Mouse (Mus musculus): ENCODE results near the gene Znrf4. TPM values are rescaled to one million over a fixed set of nuclear protein-coding genes. Genes with fewer than 3 reads are reported as not detected.

Znrf4 gene
- polyA plus RNA-seq, 1 experiment from 2014 or later, result not detected

- Histone ChIP-seq H3K27ac (ENCODE audit: low read length) (no peak overlapping the region), H3K9me3 (ENCODE audit: control insufficient read depth, low read length) (no peaks in the 10 kb centered on the region), H3K4me3 (ENCODE audit: low read length) (no peak overlapping the region), H3K9ac (ENCODE audit: low read depth, low read length) (no peak overlapping the region), H3K36me3 (ENCODE audit: control insufficient read depth, insufficient read depth, low read length) (no peaks in the 10 kb centered on the region), H3K4me1 (ENCODE audit: control insufficient read depth, insufficient read depth, low read length) (peaks cover 45% of the 10 kb centered on the region), H3K27me3 (replicated peaks; ENCODE audit: control insufficient read depth, insufficient read depth, low read length) (no peaks in the 10 kb centered on the region; the same call in none of the 2 replicates), H3K4me2 (ENCODE audit: low read depth, low read length) (no peak overlapping the region)
- 62% methylated on average over 6 of the region's 6 CpGs for WGBS
- no peak for ATAC-seq
Measured at GRCm38 (mm10) chr17:56466747-56467146, 45.5 kb downstream of the Znrf4 start.

GRCm38 (mm10) chr17:56464817-56465216, 47.4 kb downstream of the Znrf4 start:
- H3K27me3 ChIP-seq (replicated peaks; ENCODE audit: control insufficient read depth, insufficient read depth, low read length), result no peaks in the 10 kb centered on the region
- no peaks in the 10 kb centered on the region for H3K36me3 ChIP-seq (ENCODE audit: control insufficient read depth, insufficient read depth, low read length)
- H3K4me1 ChIP-seq (ENCODE audit: control insufficient read depth, insufficient read depth, low read length), result peaks cover 39% of the 10 kb centered on the region
- H3K9me3 ChIP-seq (ENCODE audit: control insufficient read depth, low read length), result no peaks in the 10 kb centered on the region
- ATAC-seq, result no peak
- no peak overlapping the region for H3K27ac ChIP-seq (ENCODE audit: low read length)
- H3K4me3 ChIP-seq (ENCODE audit: low read length), result no peak overlapping the region
- 80% methylated on average over 7 of the region's 7 CpGs for WGBS
- no peak overlapping the region for H3K9ac ChIP-seq (ENCODE audit: low read depth, low read length)
- H3K4me2 ChIP-seq (ENCODE audit: low read depth, low read length), result no peak overlapping the region

GRCm38 (mm10) chr17:56464345-56464744, 47.9 kb downstream of the Znrf4 start:
- no peaks in the 10 kb centered on the region for H3K27me3 ChIP-seq (replicated peaks; ENCODE audit: control insufficient read depth, insufficient read depth, low read length)
- H3K4me1 ChIP-seq (ENCODE audit: control insufficient read depth, insufficient read depth, low read length), result peaks cover 37% of the 10 kb centered on the region
- no peak overlapping the region for H3K4me2 ChIP-seq (ENCODE audit: low read depth, low read length)
- H3K9ac ChIP-seq (ENCODE audit: low read depth, low read length), result no peak overlapping the region
- no peak overlapping the region for H3K4me3 ChIP-seq (ENCODE audit: low read length)
- WGBS, result 93% methylated on average over 2 of the region's 2 CpGs
- ATAC-seq, result no peak
- H3K27ac ChIP-seq (ENCODE audit: low read length), result no peak overlapping the region
- no peaks in the 10 kb centered on the region for H3K36me3 ChIP-seq (ENCODE audit: control insufficient read depth, insufficient read depth, low read length)
- H3K9me3 ChIP-seq (ENCODE audit: control insufficient read depth, low read length), result no peaks in the 10 kb centered on the region

DNA sequence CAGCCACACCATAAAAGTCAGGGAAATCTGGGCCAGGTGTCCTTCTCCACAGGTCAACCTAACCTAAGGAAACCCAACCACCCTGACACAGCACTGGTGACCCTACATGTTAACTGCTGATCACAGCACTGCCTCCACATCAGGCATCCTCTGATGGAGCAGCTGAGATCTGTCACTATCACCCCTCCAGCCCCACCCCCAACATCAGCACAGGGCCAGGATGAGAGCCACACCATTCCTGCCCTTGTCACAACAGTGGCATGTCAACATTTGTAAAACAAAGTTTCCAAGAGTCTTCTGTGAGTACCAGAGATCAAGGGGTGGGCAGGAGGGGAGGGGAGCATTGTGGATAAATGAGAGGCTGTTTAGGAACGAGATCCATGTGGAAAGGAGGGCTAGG, 48.7 kb downstream of the Znrf4 start:
- no peak overlapping the region; the same call in 1 of the 2 replicates for H3K4me3 ChIP-seq (ENCODE audit: low read length)

DNA sequence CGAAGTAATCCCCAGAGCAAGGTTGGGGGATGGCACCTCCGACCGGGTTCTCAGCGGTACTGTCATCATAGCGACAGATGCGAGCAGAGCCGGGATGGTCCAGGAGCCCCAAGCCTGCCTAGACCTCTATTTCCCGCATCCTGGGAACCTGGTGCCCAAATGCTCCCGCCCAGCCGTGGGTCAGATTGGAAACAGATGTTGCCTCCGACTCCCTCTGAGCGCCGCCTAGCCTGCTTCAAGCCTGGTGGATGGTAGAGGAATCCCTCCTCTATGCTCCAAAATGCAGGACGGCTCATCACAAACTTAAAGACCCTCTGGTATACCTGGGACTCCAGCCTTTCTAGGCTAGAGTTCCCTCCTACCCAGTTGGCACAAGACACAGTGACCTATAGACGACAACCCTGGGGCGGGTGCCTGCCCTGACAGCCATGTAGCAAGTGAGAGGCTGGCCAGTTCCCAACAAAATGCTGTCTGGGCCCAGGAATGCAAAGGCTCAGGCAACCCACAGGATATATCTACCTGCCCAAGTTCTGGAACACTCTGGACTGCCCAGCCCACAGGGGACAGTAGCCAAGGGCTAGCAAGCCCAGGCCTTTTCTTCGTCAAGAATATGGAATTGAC, 49.3 kb downstream of the Znrf4 start:
- H3K36me3 ChIP-seq (ENCODE audit: control insufficient read depth, insufficient read depth, low read length), result no peaks in the 10 kb centered on the region
- H3K27ac ChIP-seq (ENCODE audit: low read length), result peak overlapping the region; percentile 82
- H3K27me3 ChIP-seq (replicated peaks; ENCODE audit: control insufficient read depth, insufficient read depth, low read length), result no peaks in the 10 kb centered on the region
- H3K9ac ChIP-seq (ENCODE audit: low read depth, low read length), result peak overlapping the region; percentile 60
- H3K9me3 ChIP-seq (ENCODE audit: control insufficient read depth, low read length), result no peaks in the 10 kb centered on the region
- 5% methylated on average over 17 of the region's 17 CpGs for WGBS
- peaks cover 29% of the 10 kb centered on the region for H3K4me1 ChIP-seq (ENCODE audit: control insufficient read depth, insufficient read depth, low read length)
- peak overlapping the region; percentile 62 for H3K4me3 ChIP-seq (ENCODE audit: low read length)
- ATAC-seq, result no peak
- peak overlapping the region; percentile 85 for H3K4me2 ChIP-seq (ENCODE audit: low read depth, low read length)

More for the DNA sequence above, 48.7 kb downstream of the Znrf4 start:
- WGBS, result 28% methylated on average over 1 of the region's 1 CpGs
- no peaks in the 10 kb centered on the region for H3K27me3 ChIP-seq (replicated peaks; ENCODE audit: control insufficient read depth, insufficient read depth, low read length)
- H3K9me3 ChIP-seq (ENCODE audit: control insufficient read depth, low read length), result no peaks in the 10 kb centered on the region
- H3K36me3 ChIP-seq (ENCODE audit: control insufficient read depth, insufficient read depth, low read length), result no peaks in the 10 kb centered on the region
- ATAC-seq, result no peak
- peaks cover 30% of the 10 kb centered on the region for H3K4me1 ChIP-seq (ENCODE audit: control insufficient read depth, insufficient read depth, low read length)
- H3K9ac ChIP-seq (ENCODE audit: low read depth, low read length), result no peak overlapping the region
- no peak overlapping the region for H3K4me2 ChIP-seq (ENCODE audit: low read depth, low read length)
- no peak overlapping the region; the same call in 1 of the 2 replicates for H3K27ac ChIP-seq (ENCODE audit: low read length)

- Histone ChIP-seq H3K9ac (ENCODE audit: low read depth, low read length) (peak overlapping the region; percentile 78), H3K4me2 (ENCODE audit: low read depth, low read length) (peak overlapping the region; percentile 85), H3K4me1 (ENCODE audit: control insufficient read depth, insufficient read depth, low read length) (peaks cover 24% of the 10 kb centered on the region), H3K9me3 (ENCODE audit: control insufficient read depth, low read length) (no peaks in the 10 kb centered on the region), H3K4me3 (ENCODE audit: low read length) (peak overlapping the region; percentile 62), H3K36me3 (ENCODE audit: control insufficient read depth, insufficient read depth, low read length) (no peaks in the 10 kb centered on the region), H3K27me3 (replicated peaks; ENCODE audit: control insufficient read depth, insufficient read depth, low read length) (no peaks in the 10 kb centered on the region), H3K27ac (ENCODE audit: low read length) (peak overlapping the region; percentile 83)
- under 1% methylated on average over 75 of the region's 77 CpGs for WGBS
- ATAC-seq, result peak; percentile 94
Measured at GRCm38 (mm10) chr17:56461771-56462743, 50.2 kb downstream of the Znrf4 start.

Other genes starting within 250 kb of the Znrf4 start
- 16.4 and 19.4 TPM in 2 replicates for gene Ticam1, start 235.6 kb downstream of the Znrf4 start, polyA plus RNA-seq (2015; fragmentation: Nextera tagmentation; extraction: Ambion mirVana)
- gene Plin3, start 219.6 kb downstream of the Znrf4 start, polyA plus RNA-seq (2015; fragmentation: Nextera tagmentation; extraction: Ambion mirVana), result 287 and 364 TPM in 2 replicates
- not detected in 2 replicates for gene Arrdc5, start 212.1 kb downstream of the Znrf4 start, polyA plus RNA-seq (2015; fragmentation: Nextera tagmentation; extraction: Ambion mirVana)
- 103 and 114 TPM in 2 replicates for gene Uhrf1, start 209.1 kb downstream of the Znrf4 start, polyA plus RNA-seq (2015; fragmentation: Nextera tagmentation; extraction: Ambion mirVana)
- gene Kdm4b, start 186.4 kb downstream of the Znrf4 start, polyA plus RNA-seq (2015; fragmentation: Nextera tagmentation; extraction: Ambion mirVana), result 21.3 and 22.5 TPM in 2 replicates
- 34.4 and 37.3 TPM in 2 replicates for gene Ptprs, start 35.9 kb downstream of the Znrf4 start, polyA plus RNA-seq (2015; fragmentation: Nextera tagmentation; extraction: Ambion mirVana)
- gene Gm20219, start 42.0 kb upstream of the Znrf4 start, polyA plus RNA-seq (2015; fragmentation: Nextera tagmentation; extraction: Ambion mirVana), result 0.98 and 1.4 TPM in 2 replicates
- gene Safb2, start 72.2 kb upstream of the Znrf4 start, polyA plus RNA-seq (2015; fragmentation: Nextera tagmentation; extraction: Ambion mirVana), result 52.7 and 56.0 TPM in 2 replicates
- gene Safb, start 72.4 kb upstream of the Znrf4 start, polyA plus RNA-seq (2015; fragmentation: Nextera tagmentation; extraction: Ambion mirVana), result 68.6 and 76.2 TPM in 2 replicates
- 316 and 336 TPM in 2 replicates for gene 2410015M20Rik, start 97.3 kb upstream of the Znrf4 start, polyA plus RNA-seq (2015; fragmentation: Nextera tagmentation; extraction: Ambion mirVana)
- 1,705 and 1,833 TPM in 2 replicates for gene Rpl36, start 101.0 kb upstream of the Znrf4 start, polyA plus RNA-seq (2015; fragmentation: Nextera tagmentation; extraction: Ambion mirVana)
- 56.5 and 57.6 TPM in 2 replicates for gene Lonp1, start 114.5 kb upstream of the Znrf4 start, polyA plus RNA-seq (2015; fragmentation: Nextera tagmentation; extraction: Ambion mirVana)
- 0.55 and 0.81 TPM in 2 replicates for gene Catsperd, start 115.7 kb upstream of the Znrf4 start, polyA plus RNA-seq (2015; fragmentation: Nextera tagmentation; extraction: Ambion mirVana)
- 66.5 and 72.8 TPM in 2 replicates for gene Ranbp3, start 160.9 kb upstream of the Znrf4 start, polyA plus RNA-seq (2015; fragmentation: Nextera tagmentation; extraction: Ambion mirVana)
- 527 and 530 TPM in 2 replicates for gene Ndufa11, start 205.3 kb upstream of the Znrf4 start, polyA plus RNA-seq (2015; fragmentation: Nextera tagmentation; extraction: Ambion mirVana)
- 15.7 and 16.6 TPM in 2 replicates for gene Vmac, start 205.6 kb upstream of the Znrf4 start, polyA plus RNA-seq (2015; fragmentation: Nextera tagmentation; extraction: Ambion mirVana)
- 7.0 and 7.9 TPM in 2 replicates for gene Nrtn, start 245.1 kb upstream of the Znrf4 start, polyA plus RNA-seq (2015; fragmentation: Nextera tagmentation; extraction: Ambion mirVana)

All from intestine, embryonic 16.5 days (tissue).